Mouse (Mus musculus): ENCODE measurements around the gene Ppil6. TPM values are rescaled to one million over a fixed set of nuclear protein-coding genes. Genes with fewer than 3 reads are reported as not detected.

Ppil6 gene
- polyA plus RNA-seq, 1 experiment from 2014 or later = 2.3 TPM

GRCm38 (mm10) chr10:41518508-41518980, 28.3 kb downstream of the Ppil6 start:
- peak overlapping the region; percentile 85 for H3K9ac ChIP-seq
- H3K4me1 ChIP-seq (replicated peaks) = peaks cover 31% of the 10 kb centered on the region
- ATAC-seq (ENCODE audit: low read depth) = peak; percentile 76
- H3K4me3 ChIP-seq = peak overlapping the region; percentile 79
- H3K27me3 ChIP-seq = no peaks in the 10 kb centered on the region
- H3K4me2 ChIP-seq = peak overlapping the region; percentile 62
- WGBS = under 1% methylated on average over 23 of the region's 23 CpGs
- H3K9me3 ChIP-seq = no peaks in the 10 kb centered on the region
- H3K27ac ChIP-seq (replicated peaks) = peak overlapping the region; percentile 97
- 0 out of 2 replicates have a peak, but pooled peaks cover 5% of the 10 kb centered on the region for H3K36me3 ChIP-seq

GRCm38 (mm10) chr10:41518981-41519618, 28.9 kb downstream of the Ppil6 start, which contains the start of gene Cd164:
Gene Cd164 (plus strand): TSS chr10:41519414.
- Histone ChIP-seq H3K9ac (peak within 1 kb of the TSS; percentile 85), H3K9me3 (no peaks in the 10 kb centered on the region), H3K4me2 (peak within 1 kb of the TSS; percentile 62), H3K4me1 (replicated peaks) (peaks cover 32% of the 10 kb centered on the region), H3K27me3 (no peaks in the 10 kb centered on the region), H3K36me3 (0 out of 2 replicates have a peak, but pooled peaks cover 5% of the 10 kb centered on the region), H3K27ac (replicated peaks) (peak within 1 kb of the TSS; percentile 97), H3K4me3 (peak within 1 kb of the TSS; percentile 79)
- under 1% methylated on average over 68 of the region's 69 CpGs for WGBS
- peak; percentile 95 for ATAC-seq (ENCODE audit: low read depth)

- ATAC-seq (ENCODE audit: low read depth) = peak; percentile 73; the same call in 1 of the 2 replicates
- peak overlapping the region; percentile 79 for H3K4me3 ChIP-seq
- under 1% methylated on average over 65 of the region's 65 CpGs for WGBS
Measured at GRCm38 (mm10) chr10:41519640-41520409, 29.6 kb downstream of the Ppil6 start.

GRCm38 (mm10) chr10:41520410-41520673, 30.1 kb downstream of the Ppil6 start:
- H3K27ac ChIP-seq (replicated peaks) = no peak overlapping the region
- H3K36me3 ChIP-seq = peaks cover 12% of the 10 kb centered on the region
- H3K9me3 ChIP-seq = no peaks in the 10 kb centered on the region
- H3K27me3 ChIP-seq = no peaks in the 10 kb centered on the region
- ATAC-seq (ENCODE audit: low read depth) = no peak
- H3K9ac ChIP-seq = peak overlapping the region; percentile 85
- peaks cover 32% of the 10 kb centered on the region for H3K4me1 ChIP-seq (replicated peaks)
- peak overlapping the region; percentile 79 for H3K4me3 ChIP-seq
- peak overlapping the region; percentile 62 for H3K4me2 ChIP-seq
- WGBS = 6% methylated on average over 5 of the region's 5 CpGs

More at GRCm38 (mm10) chr10:41519640-41520409, 29.6 kb downstream of the Ppil6 start:
- Histone ChIP-seq H3K4me1 (replicated peaks) (peaks cover 32% of the 10 kb centered on the region), H3K27ac (replicated peaks) (peak overlapping the region; percentile 97), H3K36me3 (peaks cover 10% of the 10 kb centered on the region), H3K27me3 (no peaks in the 10 kb centered on the region), H3K4me2 (peak overlapping the region; percentile 62), H3K9me3 (no peaks in the 10 kb centered on the region), H3K9ac (peak overlapping the region; percentile 85)

GRCm38 (mm10) chr10:41523386-41523785, 33.1 kb downstream of the Ppil6 start:
- H3K9ac ChIP-seq = no peak overlapping the region
- peaks cover 32% of the 10 kb centered on the region for H3K4me1 ChIP-seq (replicated peaks)
- 78% methylated on average over 3 of the region's 3 CpGs for WGBS
- H3K4me3 ChIP-seq = no peak overlapping the region
- H3K36me3 ChIP-seq = peaks cover 28% of the 10 kb centered on the region
- no peak overlapping the region for H3K27ac ChIP-seq (replicated peaks)
- no peaks in the 10 kb centered on the region for H3K9me3 ChIP-seq
- H3K27me3 ChIP-seq = no peaks in the 10 kb centered on the region
- ATAC-seq (ENCODE audit: low read depth) = no peak
- no peak overlapping the region for H3K4me2 ChIP-seq

- Histone ChIP-seq H3K9ac (no peak overlapping the region), H3K4me2 (no peak overlapping the region), H3K27me3 (no peaks in the 10 kb centered on the region), H3K27ac (replicated peaks) (no peak overlapping the region), H3K36me3 (peaks cover 48% of the 10 kb centered on the region), H3K4me1 (replicated peaks) (peaks cover 30% of the 10 kb centered on the region), H3K4me3 (no peak overlapping the region), H3K9me3 (no peaks in the 10 kb centered on the region)
- no peak for ATAC-seq (ENCODE audit: low read depth)
- WGBS = 85% methylated on average over 1 of the region's 1 CpGs
Measured at GRCm38 (mm10) chr10:41525696-41526095, 35.5 kb downstream of the Ppil6 start.

GRCm38 (mm10) chr10:41529972-41530371, 39.7 kb downstream of the Ppil6 start:
- ATAC-seq (ENCODE audit: low read depth) = no peak
- H3K36me3 ChIP-seq = peaks cover 70% of the 10 kb centered on the region
- no peak overlapping the region for H3K27ac ChIP-seq (replicated peaks)
- no peaks in the 10 kb centered on the region for H3K9me3 ChIP-seq
- no peak overlapping the region for H3K4me2 ChIP-seq
- 91% methylated on average over 5 of the region's 5 CpGs for WGBS
- no peak overlapping the region for H3K4me3 ChIP-seq
- H3K9ac ChIP-seq = no peak overlapping the region
- no peaks in the 10 kb centered on the region for H3K4me1 ChIP-seq (replicated peaks)
- H3K27me3 ChIP-seq = no peaks in the 10 kb centered on the region

GRCm38 (mm10) chr10:41535991-41536390, 45.8 kb downstream of the Ppil6 start:
- Histone ChIP-seq H3K4me1 (replicated peaks) (no peaks in the 10 kb centered on the region), H3K36me3 (peaks cover 64% of the 10 kb centered on the region), H3K9ac (no peak overlapping the region), H3K9me3 (no peaks in the 10 kb centered on the region), H3K27ac (replicated peaks) (no peak overlapping the region), H3K4me3 (no peak overlapping the region), H3K4me2 (no peak overlapping the region), H3K27me3 (no peaks in the 10 kb centered on the region)
- WGBS = 84% methylated on average over 2 of the region's 2 CpGs
- no peak for ATAC-seq (ENCODE audit: low read depth)

- H3K4me1 ChIP-seq (replicated peaks) = no peaks in the 10 kb centered on the region
- no peak overlapping the region for H3K4me2 ChIP-seq
- no peak for ATAC-seq (ENCODE audit: low read depth)
- H3K36me3 ChIP-seq = peaks cover 58% of the 10 kb centered on the region
- H3K27me3 ChIP-seq = no peaks in the 10 kb centered on the region
- no peak overlapping the region for H3K27ac ChIP-seq (replicated peaks)
- H3K9me3 ChIP-seq = no peaks in the 10 kb centered on the region
- H3K4me3 ChIP-seq = no peak overlapping the region
- H3K9ac ChIP-seq = no peak overlapping the region
- WGBS = 97% methylated on average over 1 of the region's 1 CpGs
Measured at GRCm38 (mm10) chr10:41536714-41537113, 46.5 kb downstream of the Ppil6 start.

- Histone ChIP-seq H3K36me3 (peaks cover 57% of the 10 kb centered on the region), H3K27ac (replicated peaks) (no peak overlapping the region), H3K4me3 (no peak overlapping the region), H3K4me2 (no peak overlapping the region), H3K9me3 (no peaks in the 10 kb centered on the region), H3K4me1 (replicated peaks) (no peaks in the 10 kb centered on the region), H3K9ac (no peak overlapping the region), H3K27me3 (no peaks in the 10 kb centered on the region)
- WGBS = 93% methylated on average over 4 of the region's 4 CpGs
- ATAC-seq (ENCODE audit: low read depth) = no peak
Measured at GRCm38 (mm10) chr10:41537226-41537982, 47.2 kb downstream of the Ppil6 start.

- ATAC-seq (ENCODE audit: low read depth) = no peak
- Histone ChIP-seq H3K27ac (replicated peaks) (no peak overlapping the region), H3K27me3 (no peaks in the 10 kb centered on the region), H3K9ac (no peak overlapping the region), H3K36me3 (peaks cover 51% of the 10 kb centered on the region), H3K4me1 (replicated peaks) (no peaks in the 10 kb centered on the region), H3K9me3 (no peaks in the 10 kb centered on the region), H3K4me2 (no peak overlapping the region), H3K4me3 (no peak overlapping the region)
- WGBS = 92% methylated on average over 3 of the region's 3 CpGs
Measured at GRCm38 (mm10) chr10:41537983-41538330, 47.7 kb downstream of the Ppil6 start.

GRCm38 (mm10) chr10:41538986-41539385, 48.7 kb downstream of the Ppil6 start:
- H3K27me3 ChIP-seq = no peaks in the 10 kb centered on the region
- no peaks in the 10 kb centered on the region for H3K9me3 ChIP-seq
- H3K9ac ChIP-seq = no peak overlapping the region
- no peak overlapping the region for H3K27ac ChIP-seq (replicated peaks)
- WGBS = 94% methylated on average over 4 of the region's 4 CpGs
- H3K4me2 ChIP-seq = no peak overlapping the region
- ATAC-seq (ENCODE audit: low read depth) = no peak
- H3K4me1 ChIP-seq (replicated peaks) = 0 out of 2 replicates have a peak, but pooled peaks cover 1% of the 10 kb centered on the region
- H3K36me3 ChIP-seq = peaks cover 41% of the 10 kb centered on the region
- H3K4me3 ChIP-seq = no peak overlapping the region

Data from neural tube, embryonic 13.5 days (tissue).